Mouse (Mus musculus) fibroblast of lung, adult 2 months (primary cell): ENCODE results near the gene Gm10073.
"Not testable (repeated sequence)": the region's sequence is repeated elsewhere in the genome, so short reads cannot be mapped to it uniquely, and the experiment has no call there.

Experiments used
- DNase-seq: peaks from one replicate; pipeline ENCODE4 v3.0.0-alpha.2; 2011; ENCODE audit warnings: low read depth

Gene Gm10073

GRCm38 (mm10) chr8:106597067-106597466 is 23.8 kb upstream of the Gm10073 start:
- DNase-seq, result no peak

DNA sequence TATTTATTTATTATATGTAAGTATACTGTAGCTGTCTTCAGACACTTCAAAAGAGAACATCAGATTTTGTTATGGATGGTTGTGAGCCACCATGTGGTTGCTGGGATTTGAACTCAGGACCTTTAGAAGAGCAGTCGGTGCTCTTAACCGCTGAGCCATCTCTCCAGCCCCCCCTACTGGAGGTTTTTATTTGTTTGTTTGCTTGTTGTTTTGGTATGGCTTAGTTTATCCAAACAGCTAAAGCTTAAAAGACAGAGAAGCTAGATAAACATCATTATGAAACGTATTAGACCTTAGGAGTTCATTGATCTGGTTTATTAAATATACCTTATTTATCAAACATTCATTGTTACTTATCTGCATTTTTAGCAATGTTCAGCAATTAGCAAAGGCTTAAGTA is 22.4 kb upstream of the Gm10073 start:
- not testable (repeated sequence) for DNase-seq

- no peak for DNase-seq
Observed at GRCm38 (mm10) chr8:106592458-106592857, 19.2 kb upstream of the Gm10073 start.

DNA sequence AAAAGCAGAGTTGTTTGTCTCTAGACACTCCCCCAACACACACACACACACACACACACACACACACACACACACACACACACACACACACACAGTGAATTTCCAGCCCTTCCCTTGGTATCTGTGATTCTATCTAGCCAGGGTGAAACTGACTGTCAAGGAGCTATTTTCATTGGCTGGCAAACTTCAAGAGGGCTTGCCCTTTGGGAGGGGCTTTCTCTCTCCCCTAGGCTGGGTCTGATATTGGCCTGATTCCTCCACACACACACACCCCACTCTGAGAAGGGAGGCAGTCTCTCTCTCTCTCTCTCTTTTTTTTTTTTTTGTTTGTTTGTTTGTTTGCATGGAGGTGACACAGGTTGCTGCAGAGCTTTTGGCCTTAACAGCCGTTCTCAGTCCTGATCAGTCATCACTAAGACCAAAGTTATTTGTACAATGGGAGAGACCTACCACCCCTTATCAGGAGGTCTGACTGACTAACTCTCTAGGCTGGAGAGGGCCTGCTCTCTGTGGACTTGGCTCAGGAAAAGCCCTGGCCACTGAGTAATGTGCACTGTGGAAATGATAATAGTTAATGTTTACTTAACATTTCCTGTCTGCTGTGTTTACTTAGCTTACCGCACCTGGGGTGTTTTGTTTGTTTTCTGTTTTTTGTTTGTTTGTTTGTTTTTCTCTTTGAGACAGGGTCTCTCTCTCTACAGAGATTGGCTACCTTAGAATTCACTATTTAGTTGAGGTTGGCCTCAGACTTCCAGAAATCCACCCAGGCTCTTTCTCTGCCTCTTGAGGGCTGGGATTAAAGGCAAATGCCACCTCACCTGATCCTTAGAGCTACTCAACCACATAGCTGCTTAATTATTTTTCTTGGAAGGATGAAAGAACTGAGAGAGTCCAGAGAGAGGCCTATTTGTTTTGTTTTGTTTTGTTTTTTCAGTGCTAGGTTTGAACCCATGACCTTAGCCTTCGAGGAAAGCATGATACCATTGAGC is 15.5 kb upstream of the Gm10073 start:
- no peak for DNase-seq

DNA sequence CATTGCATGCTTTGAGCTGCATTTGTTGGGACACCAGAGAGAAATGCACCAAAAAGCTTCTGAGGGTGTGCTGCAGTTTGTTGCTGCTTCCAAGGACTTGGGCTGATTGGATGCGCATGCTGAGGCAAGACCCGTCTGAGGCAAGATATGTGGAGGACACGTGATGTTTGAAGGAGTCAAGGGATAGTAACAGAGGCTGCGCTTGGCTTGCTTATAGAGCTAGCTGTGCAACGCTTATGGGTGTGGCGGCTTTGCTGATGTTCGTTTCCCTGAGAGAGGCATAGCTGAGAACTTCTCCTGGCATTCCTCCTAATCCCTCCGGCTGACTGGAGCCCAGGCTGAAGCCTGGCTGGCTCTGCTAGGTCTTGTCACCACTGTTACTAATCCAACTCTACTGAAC is 13.6 kb upstream of the Gm10073 start:
- DNase-seq, result no peak

GRCm38 (mm10) chr8:106585671-106586037 is 12.4 kb upstream of the Gm10073 start:
- no peak for DNase-seq

- no peak for DNase-seq
Observed at GRCm38 (mm10) chr8:106584942-106585670, 11.8 kb upstream of the Gm10073 start.

DNA sequence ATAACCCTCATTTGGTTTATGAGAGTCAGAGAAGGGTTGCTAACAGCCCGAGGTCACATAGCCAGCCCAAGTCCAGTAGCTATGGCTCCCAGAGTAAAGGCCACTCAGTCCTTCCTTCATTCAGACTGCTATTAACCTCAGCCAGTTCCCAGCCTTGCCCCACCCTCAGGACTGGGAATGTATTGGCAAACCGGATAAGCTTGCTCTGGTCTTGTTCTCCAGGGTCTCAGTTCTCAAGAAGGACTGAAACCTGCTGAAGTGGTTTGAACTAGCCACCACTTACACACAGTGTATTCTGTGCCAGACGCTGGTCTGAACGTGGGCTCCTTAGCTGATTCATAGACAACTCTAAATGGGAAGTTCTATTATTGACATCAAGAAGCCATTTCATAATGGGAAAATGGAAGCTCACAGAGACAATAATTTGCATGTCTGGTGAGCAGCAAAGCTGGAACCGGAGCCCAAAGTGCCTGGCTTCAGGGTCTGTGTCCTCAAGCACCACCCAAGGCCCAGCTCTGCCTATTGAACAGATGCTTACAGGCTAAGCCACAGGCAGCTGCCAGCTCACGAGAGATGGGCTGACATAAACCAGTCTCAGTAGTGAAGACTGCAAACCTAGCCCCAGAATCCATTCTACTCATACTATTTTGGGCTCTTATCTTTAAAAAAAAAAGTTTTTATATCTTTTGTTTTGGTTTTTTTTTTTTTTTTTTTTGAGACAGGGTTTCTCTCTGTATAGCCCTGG is 8.3 kb upstream of the Gm10073 start:
- no peak for DNase-seq

DNA sequence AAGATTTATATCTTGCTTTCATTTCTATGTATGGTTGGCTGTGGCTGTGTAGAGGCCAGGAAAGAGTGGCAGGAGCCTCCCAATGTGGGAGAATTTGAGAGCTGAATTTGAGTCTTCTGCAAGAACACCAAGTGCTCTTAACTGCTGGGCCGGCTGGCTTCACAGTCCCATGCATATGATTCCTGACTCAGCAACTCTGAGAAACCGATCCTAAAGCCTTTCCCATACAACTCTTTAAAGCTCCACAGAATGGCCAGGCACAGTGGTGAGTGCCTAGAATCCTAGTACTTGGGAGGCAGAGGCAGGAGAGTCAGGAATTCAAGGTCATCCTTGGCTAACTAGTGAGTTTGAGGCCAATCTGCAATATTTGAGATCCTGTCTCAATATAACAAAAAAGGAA is 6.2 kb upstream of the Gm10073 start:
- no peak for DNase-seq

DNA sequence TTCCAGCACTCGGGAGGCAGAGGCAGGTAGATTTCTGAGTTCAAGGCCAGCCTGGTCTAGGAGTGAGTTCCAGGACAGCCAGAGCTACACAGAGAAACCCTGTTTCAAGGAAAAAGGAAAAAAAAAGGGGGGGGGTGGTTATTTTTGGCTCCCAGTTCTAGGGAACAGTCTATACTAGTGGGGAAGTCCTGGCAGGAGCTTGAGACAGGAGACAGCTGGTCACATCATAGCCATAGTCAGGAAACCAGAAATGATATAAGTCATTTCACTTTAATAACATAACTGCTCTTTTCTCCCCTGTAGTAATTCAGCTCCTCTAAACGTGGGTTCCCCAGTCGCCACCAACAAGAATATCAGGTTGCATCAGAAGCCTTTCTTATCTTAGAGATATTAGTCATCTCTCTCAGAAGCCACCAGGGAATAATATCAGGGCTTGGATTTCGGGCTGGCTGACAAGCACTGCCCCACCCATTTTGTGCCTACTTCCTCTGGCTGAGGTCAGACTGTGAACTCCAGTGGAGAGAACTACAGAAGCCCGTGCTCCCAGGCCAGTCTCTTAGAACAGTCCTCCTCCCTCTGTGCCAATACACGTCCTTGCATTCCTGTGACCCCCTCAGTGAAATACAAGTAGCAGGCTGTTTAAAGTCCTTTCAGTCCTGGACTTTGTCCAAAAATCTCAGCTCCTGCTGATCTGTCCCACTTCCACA is 3.7 kb upstream of the Gm10073 start:
- DNase-seq, result no peak

GRCm38 (mm10) chr8:106574283-106574682 is 1.0 kb upstream of the Gm10073 start:
- DNase-seq, result no peak

DNA sequence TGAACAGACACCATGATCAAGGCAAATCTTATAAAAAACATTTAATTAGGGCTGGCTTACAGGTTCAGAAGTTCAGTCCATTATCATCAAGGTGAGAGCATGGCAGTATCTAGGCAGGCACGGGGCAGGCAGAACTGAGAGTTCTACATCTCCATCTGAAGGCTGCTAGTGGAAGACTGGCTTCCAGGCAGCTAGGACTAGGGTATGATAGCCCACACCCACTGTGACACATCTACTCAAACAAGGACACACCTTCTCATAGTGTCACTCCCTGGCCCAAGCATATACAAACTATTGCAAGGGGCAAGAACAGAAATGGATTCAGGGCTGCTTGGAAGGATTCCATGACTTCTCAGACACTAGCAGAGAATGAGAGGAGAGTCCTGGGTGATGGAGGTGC is 1.1 kb downstream of the Gm10073 start:
- not testable (repeated sequence) for DNase-seq

DNA sequence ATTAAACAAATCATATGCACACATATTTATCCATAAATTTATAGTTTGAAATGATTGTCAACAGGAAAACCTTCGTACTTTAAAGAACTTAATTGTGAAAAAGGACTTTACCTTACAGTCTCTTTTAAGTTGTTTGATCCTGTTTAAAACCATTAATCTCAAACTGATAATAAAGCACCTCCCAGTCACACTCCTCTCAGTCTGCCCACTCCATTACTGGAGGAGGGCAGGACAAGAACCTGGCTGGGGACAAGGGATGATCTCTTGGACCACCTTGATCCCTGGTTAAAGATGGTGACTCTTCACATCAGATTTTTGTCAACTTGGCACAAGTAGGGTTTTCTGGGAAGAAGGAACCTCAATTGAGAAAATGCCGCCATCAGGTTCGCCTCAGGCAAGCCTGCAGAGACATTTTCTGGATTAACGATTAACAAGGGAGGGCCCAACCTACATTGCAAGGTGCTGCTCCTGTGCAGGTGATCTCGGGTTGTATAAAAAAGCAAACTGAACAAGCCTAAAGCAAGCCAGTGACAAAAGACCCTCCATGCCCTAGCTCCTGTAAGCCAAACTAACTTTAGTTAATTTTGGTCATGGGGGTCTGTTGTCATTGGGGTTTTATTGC is 1.6 kb downstream of the Gm10073 start:
- DNase-seq, result no peak

DNA sequence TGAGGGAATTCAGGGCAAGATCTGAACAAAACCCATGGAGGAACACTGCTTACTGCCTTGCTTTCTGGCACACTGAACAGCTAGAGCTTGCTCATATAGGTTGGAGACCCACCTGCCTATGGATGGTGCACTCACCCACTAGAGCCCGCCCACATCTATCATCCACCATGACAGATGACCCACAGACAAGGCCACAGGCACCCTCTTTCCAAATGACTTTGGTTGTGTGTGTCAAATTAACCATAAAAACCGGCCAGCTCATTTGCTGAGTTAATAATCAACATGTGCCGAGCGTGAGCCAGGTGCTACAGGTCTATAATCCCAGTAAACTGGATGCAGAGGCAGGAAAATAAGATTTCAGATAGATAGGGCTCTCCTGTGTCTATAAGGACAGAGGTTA is 2.9 kb downstream of the Gm10073 start:
- DNase-seq, result no peak

DNA sequence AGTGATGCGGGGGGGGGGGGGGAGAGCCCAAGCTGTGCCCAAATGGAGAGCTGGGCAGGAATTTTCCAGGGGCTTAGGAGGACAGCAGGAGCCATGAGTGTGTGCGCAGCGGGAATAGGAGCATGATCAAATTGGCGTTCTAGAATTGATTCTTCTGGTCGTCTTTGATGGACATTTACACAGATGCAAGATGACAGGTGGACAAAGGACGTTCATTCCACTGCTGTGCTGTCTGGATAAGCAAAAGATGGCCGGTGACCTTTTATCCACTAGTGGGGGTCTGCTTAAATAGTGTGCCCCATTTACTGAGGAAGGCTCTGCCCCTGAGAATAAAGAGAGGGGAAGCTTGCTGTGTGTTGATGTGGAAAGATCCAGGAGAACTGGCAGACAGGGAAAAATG is 4.3 kb downstream of the Gm10073 start:
- DNase-seq, result no peak

DNA sequence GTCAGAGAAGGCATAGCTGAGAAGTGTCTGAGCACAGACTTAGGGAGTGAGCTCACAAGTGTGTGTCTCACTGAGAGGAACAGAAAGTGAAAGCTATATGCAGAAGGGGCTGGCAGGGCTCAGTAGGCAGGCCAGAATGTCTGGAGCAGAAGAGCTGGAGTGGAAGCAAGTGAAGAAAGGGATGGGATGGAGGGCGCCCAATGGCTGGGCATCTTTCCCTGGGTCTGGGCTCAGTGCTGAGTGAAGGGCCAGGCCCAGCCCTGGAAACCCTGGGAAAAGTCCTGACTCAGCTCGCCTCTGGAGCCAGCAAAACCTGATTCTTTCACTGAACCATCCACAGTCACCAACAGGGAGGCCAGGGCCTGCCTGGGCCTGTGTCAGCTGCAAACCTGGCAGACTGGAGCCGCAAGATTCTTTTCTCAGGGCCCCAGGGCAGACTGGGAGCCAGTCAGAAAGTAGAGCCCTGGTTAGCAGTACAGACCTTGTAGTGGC is 9.5 kb downstream of the Gm10073 start:
- DNase-seq, result peak; percentile 54

DNA sequence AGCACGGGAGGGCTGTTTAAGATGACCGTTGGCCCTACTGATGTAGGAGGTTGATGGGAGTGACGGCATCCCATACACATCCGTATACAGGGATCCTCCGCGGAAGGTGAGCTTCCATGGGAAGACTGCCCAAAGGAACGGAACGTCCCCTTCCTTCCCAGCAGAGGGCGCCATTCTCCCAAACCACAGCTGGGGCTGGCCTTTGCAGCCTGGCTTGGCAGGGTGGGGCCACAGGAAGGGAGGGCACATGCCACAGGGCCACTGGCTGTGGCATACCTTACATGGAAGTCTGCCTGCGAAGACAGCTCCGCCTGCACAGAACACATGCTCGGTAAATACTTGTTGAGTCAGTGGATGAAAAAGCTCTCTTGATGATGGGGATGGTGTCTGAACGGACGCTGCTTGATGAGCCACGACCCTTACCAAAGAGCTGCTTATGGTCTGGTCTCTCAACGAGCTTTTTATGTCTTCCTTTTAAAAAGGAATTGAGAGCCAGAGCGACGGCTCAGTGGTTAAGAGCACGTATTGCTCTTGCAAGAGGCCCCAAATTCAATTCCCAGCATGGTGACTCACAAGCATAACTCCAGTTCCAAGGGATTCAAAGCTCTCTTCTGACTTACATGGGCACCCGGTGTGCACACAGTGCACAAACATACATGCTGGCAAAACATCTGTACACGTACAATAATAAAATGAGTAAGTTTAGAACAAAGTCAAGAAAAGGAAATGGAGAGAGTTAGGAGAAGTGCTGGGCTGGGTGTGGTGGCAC is 12.0 kb downstream of the Gm10073 start:
- DNase-seq, result peak; percentile 27

- no peak for DNase-seq
Observed at GRCm38 (mm10) chr8:106559844-106560243, 13.4 kb downstream of the Gm10073 start.

DNA sequence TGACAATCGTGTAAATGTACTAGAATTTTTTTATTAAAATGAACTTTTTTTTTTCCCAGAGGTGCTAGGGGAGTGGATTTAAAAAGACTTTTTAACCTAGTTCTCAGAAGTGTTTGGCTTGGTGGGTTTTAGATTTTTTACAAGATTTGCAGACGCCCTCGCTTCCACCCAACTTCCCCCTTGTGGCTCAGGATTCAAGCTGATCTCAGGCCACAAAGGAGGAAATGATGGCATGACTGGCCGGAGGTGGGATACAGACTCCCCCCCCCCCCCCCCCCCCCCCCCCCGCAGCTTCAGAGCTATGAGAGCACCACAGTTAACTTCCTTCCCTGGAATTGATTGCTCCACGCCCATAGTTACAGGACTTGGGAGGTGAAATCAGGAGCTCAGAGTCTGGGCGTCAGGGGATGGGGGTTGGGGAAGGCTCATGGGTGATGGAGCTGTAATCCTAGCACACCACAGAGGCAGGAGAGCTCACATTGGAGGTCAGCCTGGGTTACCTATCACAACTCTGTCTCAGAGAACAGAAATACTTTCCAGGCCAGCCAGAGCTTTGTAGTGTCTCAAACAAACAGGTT is 17.1 kb downstream of the Gm10073 start:
- DNase-seq, result no peak

DNA sequence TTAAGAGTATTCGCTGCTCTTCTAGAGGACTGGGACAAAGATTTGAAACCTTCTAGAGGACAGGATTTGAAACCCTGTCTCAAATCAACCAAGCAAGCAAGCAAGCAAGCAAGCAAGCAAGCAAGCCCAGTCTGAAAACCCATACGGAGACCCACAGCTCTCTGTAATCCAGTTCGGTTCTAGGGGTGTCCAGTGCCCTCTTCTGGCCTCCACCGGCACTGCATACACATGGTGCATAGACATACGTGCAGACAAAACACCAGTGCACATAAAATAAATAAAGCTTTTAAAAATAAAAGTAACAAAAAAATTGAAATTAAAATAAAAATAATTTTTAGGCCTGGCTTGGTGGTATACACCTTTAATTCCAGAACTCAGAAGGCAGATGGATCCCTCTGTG is 19.2 kb downstream of the Gm10073 start:
- no peak for DNase-seq
